Mouse (Mus musculus) erythroblast, embryonic 14.5 days (primary cell): Measurements from ENCODE around the gene Dido1.

Experiments
- GATA1 ChIP-seq: IDR thresholded peaks from 2 replicates; pipeline ENCODE4 v1.6.1; 2012; ENCODE audit warnings: low read length, inconsistent platforms, mixed read lengths
- TAL1 ChIP-seq: IDR thresholded peaks from 3 replicates; pipeline ENCODE4 v1.6.1; 2012; ENCODE audit warnings: low read length, inconsistent platforms, mixed read lengths

DNA sequence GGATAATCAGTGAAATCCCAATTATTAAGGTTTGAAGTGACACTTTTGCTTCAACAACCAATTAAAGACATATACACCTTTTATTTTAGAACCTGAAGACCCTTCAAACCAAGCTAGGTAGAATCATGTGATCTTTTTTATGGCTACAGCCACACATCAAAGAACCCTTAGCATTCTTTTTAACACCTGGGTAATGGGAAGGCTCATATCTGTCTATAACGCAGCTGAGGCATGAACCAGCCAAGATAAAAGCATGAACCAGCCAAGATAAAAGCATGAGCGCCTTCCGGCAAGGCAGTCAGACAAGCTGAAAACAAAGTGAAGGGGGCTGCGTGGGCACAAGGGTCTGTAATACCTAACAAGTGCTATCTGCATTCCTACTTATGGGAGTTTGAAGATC lies 25.8 kb downstream of the Dido1 start:
- no peak for TF ChIP-seq TAL1
- TF ChIP-seq GATA1: no peak
